8 mouse cellular contexts compared by ENCODE assay signal in the genomic region with DNA sequence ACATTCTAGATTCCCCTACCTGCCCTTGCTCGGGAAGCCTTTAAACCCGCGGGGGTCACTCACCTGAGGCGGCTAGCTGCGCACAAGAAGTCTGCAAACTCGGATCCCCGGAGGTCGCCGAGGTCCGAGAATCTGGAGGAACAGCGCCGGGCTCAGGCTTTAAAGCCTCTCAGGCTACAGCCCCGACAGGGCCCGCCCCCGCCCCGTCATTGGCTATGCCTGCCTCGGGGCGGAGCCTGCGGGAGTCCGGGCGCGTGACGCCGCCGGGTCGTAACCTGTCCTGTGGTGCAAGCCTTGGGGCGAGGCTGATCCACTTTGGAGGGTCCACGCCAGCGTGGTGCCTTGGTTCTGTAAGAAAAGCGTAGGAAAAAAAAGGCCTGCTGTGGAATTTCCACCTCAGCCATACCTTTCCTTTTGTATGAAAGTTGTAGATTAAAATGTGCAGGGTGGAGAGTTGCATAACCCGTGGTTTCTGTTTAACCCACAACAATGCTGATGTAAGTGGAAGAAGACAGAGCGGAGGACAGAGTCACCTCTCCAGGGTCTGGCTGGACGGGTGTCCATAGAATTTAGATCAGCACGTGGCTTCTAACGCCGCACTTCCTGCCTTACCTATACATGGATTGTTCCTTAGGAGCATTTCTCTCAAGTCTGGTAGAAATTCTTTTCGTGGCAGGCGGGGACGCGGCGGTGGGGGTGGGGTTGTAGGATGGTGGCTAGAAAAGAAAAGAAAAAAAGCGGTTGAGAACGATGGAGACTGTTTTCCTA. TPM values are rescaled to one million over a fixed set of nuclear protein-coding genes. Genes with fewer than 3 reads are reported as not detected.
DNase-seq lines count a peak whose midpoint lies in the region; ATAC-seq lines count a peak whose summit lies in the region.

A gene (minus strand): TSS at position 718 of the 768 bp plus-strand sequence.

- under 1% methylated on average over 43 of the region's 43 CpGs for WGBS in hindbrain, embryonic 12.5 days

- H3K4me1 ChIP-seq in hindbrain, embryonic 12.5 days, result peaks cover 7% of the 10 kb centered on the region

- ATAC-seq in hindbrain, embryonic 12.5 days (ENCODE audit: low FRiP score), result peak; percentile 99

- H3K27ac ChIP-seq in hindbrain, embryonic 12.5 days, result peak within 1 kb of the TSS; percentile 66

- H3K9ac ChIP-seq in hindbrain, embryonic 12.5 days, result peak within 1 kb of the TSS; percentile 75

- H3K27me3 ChIP-seq in hindbrain, embryonic 12.5 days, result no peaks in the 10 kb centered on the region

- H3K4me2 ChIP-seq in hindbrain, embryonic 12.5 days (replicated peaks), result peak within 1 kb of the TSS; percentile 81

- no peaks in the 10 kb centered on the region for H3K9me3 ChIP-seq in hindbrain, embryonic 12.5 days (replicated peaks)

- peaks cover 25% of the 10 kb centered on the region for H3K36me3 ChIP-seq in hindbrain, embryonic 12.5 days

- peak; percentile 95 for DNase-seq in NIH3T3 (ENCODE audit: low read depth)
- DNase-seq in cerebellum, postnatal 10 days, result peak; percentile 96 to 97
- peak; percentile 87 to 90 for DNase-seq in frontal cortex, postnatal 10 days (ENCODE audit: low spot score in 2 of 2)
- DNase-seq in layer of hippocampus, postnatal 14 days (ENCODE audit: low spot score in 2 of 2), result peak; percentile 88 to 90
- DNase-seq in lung, postnatal 14 days, result peak; percentile 94
- DNase-seq in retina, adult 2 months (ENCODE audit: low read depth, low spot score), result peak; percentile 80
- DNase-seq in thymus, postnatal 36 days, result peak; percentile 92 to 93

- peak within 1 kb of the TSS; percentile 74 for H3K4me3 ChIP-seq in hindbrain, embryonic 12.5 days

RNA-seq across cellular contexts. Expression of the gene that starts here (rescaled TPM):
- 111 and 124 TPM in 2 replicates for polyA plus RNA-seq in hindbrain, embryonic 12.5 days (2016; fragmentation: Nextera tagmentation; extraction: Ambion mirVana)
- total RNA-seq in layer of hippocampus, postnatal 14 days (2021), result 100 to 1,000 TPM; 161 to 178 TPM

Comparison
In these comparisons a context has a peak if more than half of its experiments do, and no peak if none do; other contexts are left out.
1. Peak in every context shown above with its lines: DNase-seq, ATAC-seq, H3K4me3 ChIP-seq and H3K27ac ChIP-seq.